Mouse (Mus musculus): Measurements from ENCODE around the gene Caly.
A peak's percentile ranks its signal among the peaks of the same experiment; 100 is the strongest.

The Caly gene

DNA sequence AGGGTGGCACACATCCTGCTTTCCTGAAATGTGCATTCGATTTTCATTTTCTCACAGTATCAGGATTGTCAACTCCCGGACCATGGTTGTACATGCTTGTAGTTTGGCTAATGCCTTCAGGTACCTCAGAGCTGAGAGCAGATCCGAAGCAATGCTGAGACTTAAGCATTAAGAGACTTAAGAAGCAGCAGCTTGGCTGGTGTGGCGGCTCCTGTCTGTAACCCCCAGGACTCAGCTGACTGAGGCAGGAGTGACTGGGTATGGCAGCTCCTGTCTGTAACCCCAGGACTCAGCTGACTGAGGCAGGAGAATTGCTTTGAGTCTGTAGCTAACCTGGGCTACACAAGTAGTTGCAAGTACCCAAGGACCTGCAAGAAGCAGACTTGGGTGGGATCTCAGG lies 36.8 kb downstream of the Caly start:
- no peak for DNase-seq (ENCODE audit: low read depth in 1 of 2, low spot score in 2 of 2)

DNA sequence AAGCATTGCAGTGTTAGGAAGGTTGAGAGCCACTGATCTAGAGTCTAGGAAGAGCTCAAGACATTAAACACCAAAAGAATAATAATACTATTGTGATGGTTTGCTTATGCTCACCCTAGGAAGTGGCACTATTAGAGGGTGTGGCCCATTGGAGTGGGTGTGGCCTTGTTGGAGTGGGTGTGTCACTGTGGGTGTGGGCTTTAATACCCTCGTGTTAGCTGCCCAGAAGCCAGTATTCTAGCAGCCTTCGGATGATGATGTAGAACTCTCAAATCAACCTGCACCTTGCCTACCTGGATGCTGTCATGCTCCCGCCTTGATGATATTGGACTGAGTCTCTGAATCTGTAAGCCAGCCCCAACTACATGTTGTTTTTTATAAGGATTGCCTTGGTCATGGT lies 39.6 kb downstream of the Caly start:
- no peak for DNase-seq (ENCODE audit: low read depth in 1 of 2, low spot score in 2 of 2)

- DNase-seq (ENCODE audit: low read depth in 1 of 2, low spot score in 2 of 2) = no peak
Measured at GRCm38 (mm10) chr7:140037171-140037555, 45.2 kb downstream of the Caly start.

DNA sequence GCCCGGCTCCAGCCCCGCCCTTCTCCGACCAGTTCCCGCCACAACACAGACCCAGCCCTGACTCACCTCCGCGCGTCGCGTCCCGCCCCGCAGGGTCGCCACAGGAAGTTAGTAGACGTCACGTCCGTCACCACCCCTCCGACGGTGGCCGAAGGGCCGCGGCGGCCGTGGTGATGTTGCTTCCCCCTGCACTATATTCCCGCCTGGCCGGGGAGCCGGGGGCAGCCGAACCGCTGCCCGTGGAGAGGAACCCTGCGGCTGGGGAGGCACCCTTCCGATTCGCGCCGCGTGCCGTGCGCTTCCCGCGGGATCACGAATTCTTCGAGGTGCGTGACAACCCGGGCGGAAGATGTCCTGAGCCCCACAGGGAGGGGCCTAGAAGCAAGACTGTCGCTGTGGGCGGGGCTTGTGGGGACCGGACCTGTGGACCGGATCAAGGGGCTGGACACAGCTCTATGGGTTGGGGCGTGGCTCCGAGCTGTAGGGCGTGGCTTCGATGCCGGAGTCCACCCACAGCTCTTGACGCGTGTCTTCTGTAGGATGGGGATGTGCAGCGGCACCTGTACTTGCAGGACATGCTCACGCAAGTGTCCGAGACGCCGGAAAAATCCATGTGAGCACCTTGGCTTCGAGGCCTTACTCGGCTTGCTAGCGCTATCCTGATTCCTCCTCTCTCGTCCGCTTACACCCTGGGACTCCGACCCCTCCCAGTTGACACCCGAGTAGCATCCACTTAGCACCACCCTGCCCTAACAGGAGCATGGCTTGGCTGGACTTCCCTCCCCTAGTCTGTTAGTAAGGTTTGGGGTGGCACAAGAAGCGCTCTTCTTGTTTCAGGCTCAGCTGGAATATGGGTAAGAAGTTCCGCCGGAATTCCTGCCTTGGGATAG lies 45.8 kb downstream of the Caly start, which contains the start of the genes Zfp511 and Tubgcp2:
Zfp511 (plus strand) TSS at position 111 of the 890 bp plus-strand sequence.
Tubgcp2 (minus strand) TSS at position 389 of the 890 bp plus-strand sequence.
- DNase-seq (ENCODE audit: low read depth in 1 of 2, low spot score in 2 of 2) = peak; percentile 82 to 84

DNA sequence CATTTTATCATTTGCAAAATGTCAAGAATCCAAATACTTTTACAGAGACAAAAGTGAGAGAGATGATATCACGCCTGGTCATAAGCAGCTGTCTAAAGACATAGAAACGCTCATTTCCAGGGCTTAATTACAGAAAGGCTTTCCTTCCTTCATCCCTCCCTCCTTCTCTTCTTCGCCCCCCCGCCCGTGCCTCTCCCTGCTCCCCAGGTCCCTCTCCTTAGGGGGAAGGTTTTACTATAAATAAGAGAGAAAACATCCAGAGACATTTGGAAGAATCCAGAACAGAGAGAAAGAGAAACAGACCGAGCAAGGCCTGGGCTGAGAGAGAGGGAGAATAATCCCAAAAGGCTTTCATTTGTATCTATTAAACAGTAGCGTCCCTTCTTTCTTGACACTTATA lies 46.9 kb downstream of the Caly start:
- no peak for DNase-seq (ENCODE audit: low read depth in 1 of 2, low spot score in 2 of 2)

- no peak for DNase-seq (ENCODE audit: low read depth in 1 of 2, low spot score in 2 of 2)
Measured at GRCm38 (mm10) chr7:140033386-140033785, 49.0 kb downstream of the Caly start.

DNA sequence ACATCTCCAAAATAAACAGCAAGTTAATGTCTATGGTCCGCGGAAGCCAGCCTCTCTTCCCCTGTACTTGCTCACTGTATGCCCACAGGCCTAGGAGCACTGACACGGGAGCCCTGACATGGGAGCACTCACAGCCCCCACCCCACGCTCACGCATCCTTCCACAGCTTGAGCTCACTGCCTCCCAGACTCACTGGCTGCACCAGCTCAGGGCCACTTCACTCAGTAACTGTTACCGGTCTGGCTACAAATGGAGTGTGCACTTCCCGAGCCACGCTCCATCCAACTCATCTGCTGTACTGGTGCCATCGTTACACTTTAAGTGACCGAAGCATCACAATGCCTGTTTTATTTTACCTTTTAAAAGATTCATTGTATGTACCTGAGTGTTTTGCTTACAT lies 50.0 kb downstream of the Caly start:
- DNase-seq (ENCODE audit: low read depth in 1 of 2, low spot score in 2 of 2) = no peak

DNA sequence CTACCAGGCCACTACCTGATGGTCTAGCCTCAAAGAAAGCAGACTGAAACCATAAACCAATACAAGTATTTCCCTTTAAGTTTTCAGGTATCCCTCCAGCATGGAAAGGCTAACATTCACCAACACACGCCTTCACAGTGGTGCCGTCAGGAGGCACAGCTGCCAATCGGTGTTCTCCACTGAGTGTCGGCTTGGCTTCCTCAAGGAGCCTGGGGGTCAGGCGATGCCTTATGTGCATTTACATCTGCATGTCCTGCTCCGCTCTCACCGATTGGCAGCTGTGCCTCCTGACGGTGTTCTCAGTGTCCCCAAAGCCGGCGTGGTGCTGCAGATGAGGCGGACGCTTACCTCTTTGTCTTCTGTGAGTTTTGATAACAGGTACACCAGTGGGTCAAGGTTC lies 50.6 kb downstream of the Caly start:
- no peak for DNase-seq (ENCODE audit: low read depth in 1 of 2, low spot score in 2 of 2)

Data from monocyte, adult 2 months (primary cell).